Mouse (Mus musculus) gastrocnemius, postnatal 14 days (tissue): ENCODE data around the gene Ssh2. TPM values are rescaled to one million over a fixed set of nuclear protein-coding genes. Genes with fewer than 3 reads are reported as not detected.

ENCODE experiments used
- DNase-seq: peaks from one replicate; pipeline ENCODE4 v3.0.0; 2021; ENCODE audit warnings: mixed read lengths
- intact Hi-C: fragments of 180-260 bp; cut with DNase I; formaldehyde crosslinking; loops from one replicate; pipeline ENCODE4 v1.15.1; 2025; ENCODE audit warnings: low total_unique reads
- total RNA-seq, 2 experiments: library from RNA; stranded (reverse); gene quantifications; 2 replicates each; pipeline ENCODE4 v1.2.3; 2021

Gene Ssh2
- total RNA-seq, 2 experiments from 2014 or later: 38.4 to 42.4 TPM

- no peak for DNase-seq
Observed at GRCm38 (mm10) chr11:77472775-77473174, 256.7 kb downstream of the Ssh2 start.

DNA sequence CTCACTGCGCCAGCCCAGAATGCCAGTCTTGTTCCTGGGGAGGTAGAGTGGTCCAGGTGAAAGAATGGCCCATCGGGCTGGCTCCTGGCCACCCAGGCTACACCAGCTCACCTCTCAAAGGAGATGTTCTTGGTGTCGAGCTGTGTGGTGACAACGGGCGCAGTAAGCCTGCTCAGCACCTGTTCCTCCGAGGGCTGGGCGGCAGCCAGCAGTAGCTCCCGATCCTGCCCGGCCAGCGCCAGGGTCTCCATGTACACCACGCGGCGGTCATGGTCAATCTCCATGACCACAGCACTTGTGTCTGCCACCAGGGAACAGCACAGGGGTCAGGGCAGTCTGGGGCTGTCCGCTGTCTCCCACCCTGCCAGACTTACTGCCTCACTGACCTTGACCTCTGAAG, 260.1 kb downstream of the Ssh2 start:
- no peak for DNase-seq
- intact Hi-C loops: no loop called here

More at GRCm38 (mm10) chr11:77472775-77473174, 256.7 kb downstream of the Ssh2 start:
- intact Hi-C loops: no loop called here

GRCm38 (mm10) chr11:77476895-77477294, 260.8 kb downstream of the Ssh2 start:
- no peak for DNase-seq
- intact Hi-C loops: no loop called here

GRCm38 (mm10) chr11:77483043-77483442, 267.0 kb downstream of the Ssh2 start:
- no peak for DNase-seq
- intact Hi-C loops: no loop called here

DNA sequence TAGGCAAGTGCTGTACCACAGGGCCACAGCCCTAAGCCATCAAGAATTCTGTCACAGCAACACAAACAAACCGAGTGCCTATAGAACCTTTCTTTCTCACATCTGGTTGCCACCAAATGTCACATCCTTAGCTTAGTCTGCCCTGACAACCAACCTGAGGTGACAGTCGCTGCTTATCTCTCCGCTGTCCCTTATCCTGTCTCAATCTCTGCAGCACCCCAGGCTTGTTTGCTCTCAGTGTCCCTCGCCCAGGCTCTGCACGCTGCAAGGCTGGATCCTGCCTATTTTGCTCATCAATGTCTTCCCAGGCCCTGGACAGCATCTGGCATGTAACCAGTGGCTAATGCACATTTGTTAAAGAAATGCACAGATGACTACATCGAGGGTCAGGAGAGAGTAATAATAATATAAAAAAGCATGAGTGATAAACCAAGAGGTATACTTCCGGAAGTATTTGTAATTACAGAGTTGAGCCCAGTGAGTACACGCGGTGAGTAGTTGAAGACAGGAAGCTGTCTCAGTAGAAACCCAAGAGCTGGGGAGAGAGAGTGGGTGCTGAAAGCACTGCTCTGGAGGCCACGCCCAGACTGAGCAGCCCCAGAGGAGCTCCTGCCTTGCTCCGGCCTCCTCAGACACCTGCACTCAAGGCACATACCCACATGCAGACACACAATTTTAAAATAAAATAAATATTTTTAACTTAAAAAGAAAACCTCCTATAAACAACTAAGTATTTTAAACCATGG, 267.6 kb downstream of the Ssh2 start:
- intact Hi-C loops: no loop called here
- no peak for DNase-seq

GRCm38 (mm10) chr11:77485229-77485628, 269.1 kb downstream of the Ssh2 start:
- DNase-seq: no peak
- intact Hi-C loops: no loop called here

DNA sequence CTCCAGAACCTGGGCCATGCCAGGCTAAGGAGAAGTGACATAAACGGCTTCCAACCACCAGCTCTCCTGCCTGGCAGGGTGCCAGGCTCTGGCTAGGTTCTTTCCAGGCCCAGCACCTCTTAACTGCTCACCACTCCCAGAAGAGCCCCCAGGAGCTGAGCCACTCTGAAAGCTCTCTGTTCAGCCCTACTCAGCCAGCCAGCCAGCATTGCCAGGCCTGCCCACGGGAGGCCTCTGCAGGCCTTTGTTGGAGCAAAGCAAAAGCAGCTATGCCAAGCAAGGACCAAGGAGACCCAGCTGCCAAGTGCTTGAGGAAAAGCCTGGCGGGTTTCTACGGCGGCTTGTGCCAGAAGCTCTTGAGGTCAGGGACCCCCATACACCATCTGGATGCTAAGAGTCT, 270.7 kb downstream of the Ssh2 start:
- no peak for DNase-seq
- intact Hi-C loops: no loop called here

DNA sequence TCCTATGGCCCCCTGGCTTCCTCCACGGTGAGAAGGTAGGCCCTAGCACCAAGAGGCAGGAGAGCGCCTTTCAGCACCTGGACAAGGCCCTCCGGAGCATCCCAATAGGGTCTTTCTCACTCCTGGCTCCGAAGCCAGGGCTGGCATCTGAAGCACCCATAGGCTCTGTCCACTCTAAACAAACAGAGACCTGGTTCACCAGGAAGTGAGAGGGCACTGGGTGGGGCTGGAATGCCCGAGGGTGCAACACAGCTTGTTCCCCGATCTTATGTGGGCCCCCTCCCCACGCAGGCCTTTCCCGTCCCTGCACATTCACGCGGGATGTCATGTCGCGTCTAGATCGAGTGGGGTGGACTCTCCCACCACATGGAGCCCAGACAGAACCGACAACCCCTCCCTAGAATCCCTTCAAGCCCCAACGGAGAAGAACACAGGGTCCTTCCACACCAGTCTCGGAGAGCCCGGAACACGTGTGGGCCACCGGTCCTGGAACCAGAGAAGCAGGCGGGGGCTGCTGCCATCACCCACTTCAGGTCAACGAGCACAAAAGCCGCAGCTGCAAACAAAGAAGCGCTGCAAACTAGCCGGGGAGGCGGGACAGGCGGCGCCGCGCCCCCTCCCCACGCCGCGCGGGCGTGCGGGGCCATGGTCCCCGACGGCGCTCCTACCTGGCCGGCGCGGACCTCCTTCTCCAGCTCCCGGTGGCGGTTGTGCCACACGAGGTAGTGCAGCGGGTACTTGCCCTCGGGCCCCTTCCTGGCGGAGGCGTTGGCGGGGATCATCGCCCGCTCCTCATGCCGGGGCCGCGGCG, 272.9 kb downstream of the Ssh2 start:
- DNase-seq: peak; percentile 23
- intact Hi-C loops: no loop called here

DNA sequence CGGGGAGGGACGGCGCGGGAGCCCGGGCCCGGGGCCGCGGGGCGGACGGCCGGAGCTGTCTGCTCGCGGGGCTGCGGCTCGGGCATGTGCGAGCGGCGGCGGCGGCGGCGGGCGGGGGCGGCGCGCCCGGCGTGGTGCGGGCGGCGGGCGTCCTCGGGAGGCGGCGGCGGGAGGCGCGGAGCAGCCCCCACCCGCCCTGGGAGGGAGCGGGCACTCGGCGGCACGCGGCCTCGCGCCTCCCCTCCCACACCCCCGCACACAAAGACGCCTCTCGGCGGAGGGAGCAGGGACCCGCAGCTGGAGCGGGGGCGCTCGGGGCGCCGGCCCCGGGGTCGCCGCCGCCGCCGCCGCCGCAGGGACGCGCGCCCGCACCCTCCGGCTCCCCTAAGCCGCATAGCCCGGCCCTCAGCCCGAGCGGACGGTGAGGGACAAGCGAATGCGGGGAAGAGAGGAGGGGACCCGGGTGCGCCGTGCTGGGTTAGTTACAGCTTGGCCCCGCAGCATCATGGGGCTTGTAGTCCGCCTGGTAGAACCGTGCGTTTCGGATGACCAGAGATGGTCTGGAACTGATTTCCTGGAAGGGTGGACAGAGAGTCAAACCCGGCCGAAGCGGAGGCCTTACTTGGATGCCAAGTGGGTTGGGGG, 273.6 kb downstream of the Ssh2 start, which contains the start of gene Ankrd13b:
Gene Ankrd13b (minus strand): TSS at position 88 of the 645 bp plus-strand sequence.
- intact Hi-C loops: no loop called here
- peak; percentile 83 for DNase-seq

DNA sequence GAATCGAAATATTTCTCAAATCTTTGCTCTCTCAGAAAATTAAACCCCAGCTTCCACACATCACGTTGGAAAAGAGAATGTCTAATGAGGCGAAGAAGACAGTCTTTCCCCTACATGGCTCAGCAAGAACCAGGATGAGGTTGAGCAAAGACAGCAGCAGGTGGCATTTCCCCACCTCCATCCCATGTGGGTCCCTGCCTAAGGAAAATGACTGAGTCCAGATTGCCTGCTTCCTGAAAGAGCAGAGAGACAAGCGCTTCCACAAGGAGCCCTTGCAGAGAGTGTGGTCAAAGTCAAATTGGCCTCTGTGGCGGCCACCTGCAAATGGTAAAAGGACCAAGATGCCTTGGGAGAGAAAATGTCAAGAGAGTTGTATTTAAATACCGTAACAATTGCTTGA, 274.4 kb downstream of the Ssh2 start:
- DNase-seq: no peak
- intact Hi-C loops: no loop called here

DNA sequence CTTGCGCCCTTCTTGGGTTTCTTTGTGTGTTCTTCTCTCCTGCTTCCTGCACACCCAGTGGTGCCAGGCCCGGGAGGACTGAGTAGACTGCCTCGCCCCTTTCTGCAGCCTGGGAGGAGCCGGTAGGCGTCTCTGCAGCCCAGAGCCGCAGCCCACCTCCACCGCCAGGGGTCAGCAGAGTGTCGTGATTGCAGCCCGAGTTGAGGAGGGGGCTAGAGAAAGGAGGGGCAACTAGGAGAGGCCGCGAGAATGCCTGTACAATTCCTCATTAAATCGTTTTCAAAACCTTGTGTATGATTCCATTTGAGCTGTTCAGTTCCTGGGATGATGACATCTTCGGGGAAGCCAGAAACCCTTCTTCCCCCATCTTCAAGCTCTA, 275.0 kb downstream of the Ssh2 start:
- DNase-seq: peak; percentile 92

DNA sequence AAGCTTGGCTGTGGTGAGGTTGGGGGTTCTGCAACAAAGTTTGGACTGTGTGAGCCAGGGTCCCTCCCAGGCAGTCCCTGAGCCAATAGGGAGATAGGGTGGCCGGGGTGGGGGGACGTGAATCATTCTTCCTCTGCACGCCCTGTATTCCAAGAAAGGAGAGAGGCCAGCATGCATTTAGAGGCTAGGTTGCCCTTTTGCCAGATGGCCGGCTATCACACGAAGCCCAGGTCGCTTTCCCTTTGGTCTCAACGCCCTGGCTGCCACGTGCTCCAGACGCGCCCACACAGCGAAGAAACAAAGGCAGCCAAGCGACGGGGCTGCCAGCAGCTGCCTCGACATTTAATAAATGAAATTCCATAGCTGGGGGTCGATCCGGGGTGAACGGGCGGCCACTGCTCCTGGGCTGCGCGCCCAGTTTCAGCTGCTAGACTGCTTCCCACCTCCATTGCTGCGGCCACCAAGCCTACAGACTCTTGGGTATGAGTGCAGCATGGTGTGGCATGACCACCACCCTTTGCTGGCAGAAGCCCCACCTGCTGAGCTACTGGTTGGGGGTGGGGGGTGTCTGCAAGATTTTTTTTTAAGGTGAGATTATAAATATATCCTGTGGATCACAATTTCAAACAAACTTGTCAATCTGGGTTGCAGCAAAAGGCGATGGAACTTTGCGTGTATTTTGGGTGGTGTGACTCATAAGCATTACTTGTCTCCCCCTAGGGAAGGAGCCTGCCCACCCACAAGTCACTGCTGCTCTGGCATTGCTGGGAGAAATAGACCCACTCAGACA, 275.6 kb downstream of the Ssh2 start:
- intact Hi-C loops: no loop called here
- DNase-seq: peak; percentile 79

More for the DNA sequence above, 275.0 kb downstream of the Ssh2 start:
- intact Hi-C loops: no loop called here

- no peak for DNase-seq
- intact Hi-C loops: no loop called here
Observed at GRCm38 (mm10) chr11:77492311-77492871, 276.3 kb downstream of the Ssh2 start.

DNA sequence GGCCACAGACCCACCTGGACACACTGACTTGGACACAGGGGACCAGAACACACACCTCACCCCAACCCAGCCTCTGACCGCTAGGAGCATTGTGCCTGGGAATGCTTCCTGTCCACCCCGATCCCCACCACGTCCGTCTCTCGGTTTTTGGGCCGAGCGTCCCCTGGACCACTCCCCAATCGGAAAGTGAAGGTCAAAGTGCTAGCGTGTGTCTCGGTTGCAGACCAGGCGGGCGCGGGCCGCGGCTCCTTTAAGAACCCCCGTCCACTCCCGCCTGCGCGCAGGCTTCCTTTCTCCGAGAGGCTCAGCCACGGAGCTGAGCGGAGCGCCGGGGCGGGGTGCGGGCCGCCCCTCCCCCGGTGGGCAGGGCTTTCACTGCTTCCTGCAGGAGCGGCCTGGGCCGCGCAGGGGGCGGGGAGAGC, 276.8 kb downstream of the Ssh2 start:
- DNase-seq: peak; percentile 96
- intact Hi-C loops: no loop called here

DNA sequence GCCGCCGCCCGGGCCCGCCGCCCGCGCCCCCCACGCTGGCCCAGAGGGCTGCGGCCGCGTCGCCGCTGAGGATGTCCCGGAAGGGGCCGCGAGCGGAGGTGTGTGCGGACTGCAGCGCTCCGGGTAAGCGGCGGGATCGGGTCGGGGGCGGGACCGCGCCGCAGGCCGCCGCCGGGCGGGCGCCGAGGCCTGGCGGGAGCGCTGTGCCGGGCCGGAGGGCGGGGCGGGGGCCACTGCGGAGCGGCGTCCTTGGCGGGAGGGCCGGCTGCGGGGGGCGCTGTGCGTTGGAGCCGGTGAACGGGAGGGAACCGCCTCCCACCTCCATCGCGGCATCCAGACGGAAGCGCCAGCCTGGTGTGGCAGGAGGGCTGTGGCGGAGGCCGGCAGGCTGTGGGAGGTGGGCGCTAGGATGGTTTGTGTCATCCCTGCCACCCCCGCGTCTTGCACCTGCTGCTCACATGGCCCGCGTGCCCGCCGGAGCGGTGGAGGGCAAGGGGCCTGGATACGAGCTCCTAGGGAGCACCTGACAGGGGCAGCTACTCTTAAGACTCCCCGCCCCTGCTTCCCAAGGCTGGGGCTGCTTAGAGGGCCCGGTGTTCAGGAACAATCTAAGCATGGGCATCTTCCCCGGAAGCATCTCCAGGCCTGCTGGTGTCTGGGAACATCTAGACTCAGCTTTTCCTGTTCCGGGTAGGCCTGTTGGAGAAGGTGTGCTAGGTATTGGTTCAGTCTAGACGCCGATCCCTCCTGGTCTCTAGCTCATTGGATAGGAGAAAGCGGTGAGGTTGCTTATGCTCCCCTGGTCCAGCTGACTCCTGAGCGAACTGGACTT, 277.6 kb downstream of the Ssh2 start, which contains the start of gene Git1:
Gene Git1 (plus strand): TSS at position 51 of the 832 bp plus-strand sequence.
- intact Hi-C loops: no loop called here
- DNase-seq: peak; percentile 58

GRCm38 (mm10) chr11:77494344-77494676, 278.2 kb downstream of the Ssh2 start:
- no peak for DNase-seq
- intact Hi-C loops: no loop called here

- intact Hi-C loops: no loop called here
- DNase-seq: no peak
Observed at GRCm38 (mm10) chr11:77494782-77495181, 278.7 kb downstream of the Ssh2 start.

DNA sequence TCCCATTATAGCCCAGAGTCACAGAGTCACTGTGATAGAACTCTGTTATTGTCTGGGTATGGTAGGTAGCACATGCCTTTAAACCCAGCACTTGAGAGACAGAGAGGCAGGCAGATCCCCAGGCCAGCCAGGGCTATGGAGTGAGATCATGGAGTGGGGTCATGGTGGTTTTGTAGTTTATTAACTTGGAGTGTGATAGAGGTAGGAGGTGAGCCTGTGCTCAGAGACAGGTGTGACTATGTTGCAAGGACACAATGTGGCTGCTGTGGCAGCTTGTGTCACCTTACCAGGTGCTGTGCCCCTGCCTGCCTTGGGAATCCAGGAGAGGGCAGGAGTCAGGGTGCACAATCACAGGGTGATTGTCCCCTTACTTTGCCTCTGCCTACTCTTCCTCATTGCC, 279.4 kb downstream of the Ssh2 start:
- no peak for DNase-seq
- intact Hi-C loops: no loop called here
